Mouse (Mus musculus) thymus, postnatal 10 days (tissue): Measurements from ENCODE around the gene Galm.
"Not testable (repeated sequence)": the region's sequence is repeated elsewhere in the genome, so short reads cannot be mapped to it uniquely, and the experiment has no call there.

Experiments
- DNase-seq, 2 experiments: peaks; one replicate each; pipeline ENCODE4 v3.0.0; 2021; ENCODE audit warnings: low spot score in 2 of 2

Gene Galm

DNA sequence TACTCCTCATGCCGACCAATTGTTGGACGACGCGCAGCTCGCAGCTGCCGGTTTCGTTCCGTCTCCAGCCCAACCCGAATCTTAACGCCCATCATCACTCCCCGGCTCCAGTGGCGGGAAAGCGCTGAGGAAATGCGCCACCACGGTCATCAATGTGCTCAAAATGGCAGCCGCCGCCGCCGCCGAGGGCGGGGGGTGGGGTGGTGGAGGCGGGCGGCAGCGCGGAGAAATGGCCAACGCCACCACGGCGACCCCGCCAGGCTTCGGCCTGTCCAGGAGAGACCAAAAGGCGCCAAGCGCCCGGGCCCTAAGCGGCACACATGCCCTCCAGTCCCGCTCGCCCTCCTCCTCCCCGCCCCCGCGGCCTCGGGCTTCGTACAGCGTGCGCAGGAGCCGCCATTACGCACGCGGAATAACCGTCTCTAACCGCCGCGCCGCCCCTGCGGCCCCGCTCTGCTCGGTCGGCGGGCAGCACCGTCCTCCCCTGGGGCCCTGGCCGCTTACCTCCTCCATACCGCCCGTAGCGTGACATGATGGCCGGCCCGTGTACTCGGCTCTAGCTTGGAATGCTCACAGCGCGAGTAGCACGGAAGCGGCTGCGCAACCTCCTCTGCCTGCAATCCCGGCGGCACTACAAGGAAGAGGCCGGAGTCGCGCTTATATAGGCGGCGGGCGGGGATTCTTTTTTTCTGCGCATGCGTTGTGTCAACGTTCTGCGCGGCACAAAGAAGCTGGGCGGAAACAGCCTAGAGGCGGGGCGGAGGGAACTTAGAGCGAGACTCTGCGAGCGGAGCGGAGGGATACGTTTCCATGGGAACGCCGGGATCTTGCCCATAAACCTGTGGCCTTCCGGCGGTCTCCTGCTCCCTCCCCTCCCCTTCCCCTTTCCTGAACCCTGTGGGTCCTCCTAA, 79.7 kb downstream of the Galm start, which contains the start of the genes Srsf7 and Ttc39d:
Srsf7 (minus strand) TSS at position 637 of the 911 bp plus-strand sequence.
Ttc39d (plus strand) TSS at position 790 of the 911 bp plus-strand sequence.
- DNase-seq = peak; percentile 96 to 99

DNA sequence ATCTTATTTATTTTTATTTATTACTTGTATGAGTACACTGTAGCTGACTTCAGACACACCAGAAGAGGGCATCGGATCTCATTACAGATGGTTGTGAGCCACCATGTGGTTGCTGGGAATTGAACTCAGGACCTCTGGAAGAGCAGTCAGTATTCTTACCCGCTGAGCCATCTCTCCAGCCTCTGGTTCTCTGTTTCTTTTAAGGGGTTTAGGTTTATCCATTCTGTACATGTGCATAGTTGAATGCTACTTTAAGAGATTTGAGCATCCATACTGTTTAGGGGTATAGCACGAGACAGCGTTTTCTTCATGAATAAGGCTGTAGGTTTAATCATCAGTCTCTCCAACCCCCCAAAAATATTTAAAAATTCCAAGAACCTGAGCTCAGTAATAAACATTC, 86.7 kb downstream of the Galm start:
- DNase-seq = not testable (repeated sequence)

DNA sequence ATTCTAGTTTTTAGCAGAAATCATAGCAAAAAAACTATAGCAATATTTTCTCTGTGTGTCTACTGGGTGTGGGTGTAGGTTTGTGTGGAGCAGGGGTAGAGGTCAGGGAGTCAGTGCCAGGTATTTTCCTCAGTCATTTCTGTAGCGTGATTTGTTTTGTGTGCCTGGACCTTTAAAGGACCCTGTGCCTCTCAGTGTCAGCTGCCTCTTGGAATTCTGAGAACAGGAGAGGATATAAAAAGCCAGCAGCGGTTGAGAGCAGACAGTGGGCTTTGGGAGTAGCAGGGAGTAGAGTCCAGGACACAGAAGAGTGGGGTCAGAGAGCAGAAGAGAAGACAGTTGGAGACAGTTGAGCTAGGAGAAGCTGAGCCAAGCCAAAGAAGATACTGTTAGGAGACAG, 92.9 kb downstream of the Galm start:
- DNase-seq = no peak

DNA sequence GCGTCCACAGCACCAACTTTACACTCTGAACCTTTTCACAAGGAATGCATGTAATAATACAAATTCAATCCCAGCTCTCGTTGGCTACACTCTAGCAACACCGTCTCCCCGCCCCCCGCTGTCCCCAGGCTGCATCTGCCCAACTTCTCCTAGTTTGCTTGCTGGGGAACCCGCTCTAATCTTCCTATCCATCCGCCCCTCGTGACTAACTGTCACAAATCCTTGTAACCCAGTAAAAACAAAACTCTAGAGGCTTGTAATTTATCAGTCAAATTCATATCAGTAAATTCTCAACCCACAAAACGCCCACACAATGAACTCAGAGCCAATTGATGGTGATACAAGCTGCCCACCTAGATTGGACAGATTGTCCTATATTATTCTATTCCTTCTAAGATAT, 93.9 kb downstream of the Galm start:
- no peak for DNase-seq

DNA sequence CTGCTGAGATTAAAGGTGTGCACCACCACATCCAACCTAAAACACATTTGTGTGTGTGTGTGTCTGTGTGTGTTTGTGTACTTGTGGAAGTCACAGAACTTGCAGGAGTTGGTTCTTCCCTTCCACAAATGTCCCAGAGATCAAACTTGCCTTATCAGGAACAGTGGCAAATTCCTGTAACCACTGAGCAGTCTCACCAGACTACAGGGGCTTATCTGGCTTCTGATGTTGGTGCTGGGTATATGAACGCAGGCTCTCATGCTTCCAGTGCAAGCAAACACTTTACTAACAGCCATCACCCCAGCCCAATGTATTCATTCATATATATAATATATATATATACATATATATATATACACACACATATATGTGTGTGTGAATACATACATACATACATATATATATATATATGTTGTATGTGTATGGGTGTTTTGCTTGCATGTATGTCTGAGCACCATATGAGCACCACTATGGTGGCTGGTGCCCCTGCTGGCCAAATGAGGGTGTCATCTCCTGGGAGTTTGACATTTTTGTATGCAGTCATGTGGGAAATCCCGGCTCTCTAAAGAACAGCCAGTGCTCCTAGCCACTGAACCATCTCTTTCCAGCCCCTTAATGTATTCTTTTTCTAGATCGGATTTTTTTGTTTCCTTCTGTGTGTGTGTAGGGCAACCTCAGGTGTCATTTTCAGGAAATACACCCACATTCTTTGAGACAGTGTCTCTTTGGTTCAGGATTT, 94.8 kb downstream of the Galm start:
- DNase-seq = peak in 1 of 2 experiments; percentile 39

DNA sequence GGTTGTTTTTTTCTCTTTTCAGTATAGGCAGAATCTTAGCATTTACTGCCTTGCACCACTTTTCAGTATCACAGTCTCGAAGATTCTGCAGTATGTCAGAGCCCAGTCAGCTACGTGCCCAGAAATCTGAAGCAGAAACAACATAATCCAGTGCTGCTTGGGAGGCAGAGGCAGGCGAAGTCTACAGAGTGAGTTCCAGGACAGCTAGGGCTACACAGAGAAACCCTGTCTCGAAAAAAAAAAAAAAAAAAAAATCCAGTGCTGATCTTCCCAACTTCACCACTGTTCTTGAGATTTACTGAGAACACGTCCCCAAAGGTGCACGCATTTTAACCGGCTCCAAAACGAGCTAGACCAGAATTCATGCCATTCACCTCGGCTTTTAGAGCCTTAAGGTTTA, 96.6 kb downstream of the Galm start:
- no peak for DNase-seq

DNA sequence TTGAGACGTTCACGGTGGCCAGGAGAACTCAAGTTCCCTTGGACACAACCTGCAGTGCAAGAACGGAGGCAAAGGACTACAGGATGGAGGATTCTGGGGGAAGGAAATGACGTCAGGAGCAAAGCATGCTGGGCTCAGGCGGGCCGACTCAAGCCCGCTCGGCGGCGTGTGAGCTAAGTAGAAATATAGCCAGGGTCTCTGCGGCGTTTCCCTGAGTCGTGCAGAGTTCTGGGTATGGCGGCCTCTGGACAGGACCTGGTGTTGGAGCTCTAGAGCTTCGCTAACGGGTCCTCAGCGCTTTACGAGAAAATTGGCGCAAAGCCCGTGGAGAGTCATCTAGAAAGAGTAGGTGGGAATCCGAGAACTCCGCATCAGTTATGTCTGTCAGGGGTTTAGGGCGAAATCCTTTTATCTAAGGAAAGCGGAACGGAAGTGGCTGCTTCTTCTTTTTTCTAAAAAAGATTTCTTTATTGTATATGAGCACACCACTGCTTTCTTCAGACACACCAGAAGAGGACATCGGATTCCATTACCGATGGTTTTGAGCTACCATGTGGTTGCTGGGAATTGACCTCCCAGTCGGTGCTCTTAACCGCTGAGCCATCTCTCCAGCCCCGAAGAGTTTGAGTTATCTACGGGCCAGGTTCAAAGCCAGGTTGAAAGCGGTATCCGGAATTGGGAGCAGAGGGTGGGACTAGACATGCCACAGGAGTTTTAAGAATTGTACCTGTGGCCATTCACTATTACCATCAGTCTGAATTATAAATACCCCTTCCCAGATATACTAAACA, 97.2 kb downstream of the Galm start, which contains the start of gene Gemin6:
Gemin6 (plus strand) TSS at position 116 of the 791 bp plus-strand sequence.
- peak; percentile 75 to 77 for DNase-seq

DNA sequence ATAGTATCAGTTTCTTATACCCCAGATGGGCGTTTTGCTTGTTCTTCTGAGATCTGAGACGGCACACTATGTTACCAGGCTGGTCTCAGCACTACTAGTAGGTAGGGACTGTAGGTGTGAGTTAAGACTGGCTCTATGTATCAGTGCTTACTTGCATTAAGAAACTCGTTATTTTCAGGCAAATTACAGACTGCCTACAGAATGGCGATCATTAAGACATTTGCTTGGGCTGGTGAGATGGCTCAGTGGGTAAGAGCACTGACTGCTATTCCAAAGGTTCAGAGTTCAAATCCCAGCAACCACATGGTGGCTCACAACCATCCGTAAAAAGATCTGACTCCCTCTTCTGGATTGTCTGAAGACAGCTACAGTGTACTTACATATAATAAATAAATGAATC, 97.9 kb downstream of the Galm start:
- DNase-seq = not testable (repeated sequence)

DNA sequence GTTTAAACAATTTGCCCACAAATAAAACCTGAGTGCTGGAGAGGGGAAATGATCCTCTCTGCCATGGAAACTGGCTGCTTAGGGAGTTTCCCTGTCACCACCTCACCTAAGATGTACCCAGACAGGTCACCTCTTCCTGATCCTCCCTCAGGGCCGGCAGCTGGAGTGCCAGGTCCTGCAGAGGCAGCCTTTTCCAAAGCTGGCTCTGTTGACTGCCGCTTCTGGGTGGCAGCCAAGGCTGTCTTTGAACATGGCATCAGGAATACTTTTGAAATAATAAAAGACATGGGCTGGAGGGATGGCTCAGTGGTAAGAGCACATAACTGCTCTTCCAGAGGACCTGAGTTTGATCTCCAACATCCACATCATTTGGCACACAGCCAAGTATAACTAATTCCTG, 102.1 kb downstream of the Galm start:
- DNase-seq = no peak

DNA sequence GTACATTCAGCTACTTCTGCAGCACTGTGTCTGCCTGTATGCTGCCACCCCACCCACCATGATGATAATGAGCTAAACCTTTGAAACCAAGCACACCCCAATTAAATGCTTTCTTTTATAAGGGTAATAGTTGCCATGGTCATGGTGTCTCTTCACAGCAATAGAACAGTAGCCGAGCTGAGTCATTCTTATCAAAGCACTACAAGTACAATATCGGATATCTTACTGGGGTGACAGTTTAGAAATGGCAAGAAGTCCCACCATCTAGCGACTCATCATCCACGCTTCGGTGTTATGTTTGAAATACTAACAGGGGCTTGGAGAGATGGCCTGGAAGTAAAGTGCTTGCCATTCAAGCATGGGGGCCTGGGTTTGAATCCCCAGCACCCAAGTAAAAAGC, 106.6 kb downstream of the Galm start:
- DNase-seq = no peak

DNA sequence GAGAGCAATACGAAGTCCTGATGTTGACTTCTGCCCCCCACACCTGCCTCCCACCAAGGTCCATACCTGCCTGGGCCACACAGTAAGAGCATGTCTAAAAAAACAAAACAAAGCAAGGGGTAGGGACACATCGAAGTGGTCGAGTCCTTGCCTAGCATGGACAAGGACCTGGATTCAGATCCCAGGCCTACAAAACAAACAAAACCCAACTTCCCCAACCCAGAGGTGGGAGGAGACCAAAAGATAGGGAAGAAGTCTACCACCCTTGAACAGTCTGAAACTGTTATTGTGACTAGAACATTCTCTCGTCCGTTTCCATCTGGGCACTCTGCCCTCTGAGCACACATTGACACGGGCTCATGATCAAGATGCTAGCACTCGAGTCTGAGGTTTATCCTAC, 107.1 kb downstream of the Galm start:
- no peak for DNase-seq
